ENCODE assay signal across 19 mouse cellular contexts in the genomic region with DNA sequence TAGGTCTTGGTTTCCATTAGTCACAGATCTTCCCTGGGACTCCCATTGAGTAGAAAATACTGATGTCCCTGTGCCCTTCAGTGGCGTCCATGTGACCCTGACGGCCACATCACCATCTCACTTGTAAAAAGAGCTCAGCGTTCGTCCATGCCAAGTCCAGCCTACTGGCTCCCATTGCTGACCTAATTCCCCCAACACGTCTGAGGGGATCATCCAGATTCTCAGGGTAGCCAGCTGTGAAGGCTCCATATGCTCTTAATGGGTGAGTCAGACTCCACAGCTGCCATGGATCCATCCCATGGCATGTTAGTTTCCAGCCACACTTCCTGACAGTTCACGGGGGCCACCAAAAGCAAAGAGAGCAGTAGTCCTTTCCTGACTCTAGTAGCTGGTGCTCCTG. TPM values are rescaled to one million over a fixed set of nuclear protein-coding genes. Genes with fewer than 3 reads are reported as not detected.
DNase-seq lines count a peak whose midpoint lies in the region; ATAC-seq and TF ChIP-seq lines count a peak whose summit lies in the region.
"Had no signal": no experiment of that assay in that cellular context is flagged by ENCODE, and none has a peak within 500 bp of the region (broad histone marks: within the 10 kb centered on the region; RNA-seq: fewer than 3 reads in every experiment).

No protein-coding gene starts in this region.

- peak; percentile 7 for DNase-seq in lung, adult 2 months
- DNase-seq in lung, postnatal 14 days, result no peak
- peak; percentile 35 for DNase-seq in gastrocnemius, postnatal 10 days
- peak; percentile 21 to 57 for DNase-seq in heart, postnatal 14 days
- DNase-seq in retina, postnatal 7 days (ENCODE audit: low read depth, low spot score), result peak; percentile 11
- no peak for DNase-seq in right cerebral cortex, adult 2 months (ENCODE audit: low spot score in 2 of 2)
- DNase-seq: cerebellum, adult 18-20 months; kidney, adult 8-10 months; layer of hippocampus, postnatal 36 days; left cerebral cortex, postnatal 4 days; right cerebral cortex, postnatal 4 days; thymus, adult 2 months had no signal

- intact Hi-C loops in heart, postnatal 14 days (cut with DNase I), result no loop called here

- no peak overlapping the region for H3K4me3 ChIP-seq in lung, adult 2 months (replicated peaks; ENCODE audit: extremely low read depth, low read depth, low read length)
- H3K4me3 ChIP-seq: embryonic facial prominence, embryonic 13.5 days; heart, embryonic 15.5 days; liver, embryonic 12.5 days; midbrain, embryonic 13.5 days had no signal

- TF ChIP-seq POLR2A in lung, adult 2 months (IDR thresholded peaks at IDR 0.05; ENCODE audit: borderline replicate concordance, extremely low read depth, low read depth, low read length), result no peak

- 65% methylated on average over 6 of the region's 6 CpGs for WGBS in lung, adult 2 months

- no peak for ATAC-seq in inflammation-experienced regulatory T-cells, adult 6 months
- ATAC-seq: hindbrain, postnatal 0 days; liver, embryonic 12.5 days; midbrain, embryonic 13.5 days had no signal

- H3K4me1 ChIP-seq in lung, adult 2 months (ENCODE audit: control insufficient read depth, insufficient read depth, low read length), result no peaks in the 10 kb centered on the region
- H3K4me1 ChIP-seq: heart, embryonic 15.5 days; liver, embryonic 12.5 days; midbrain, embryonic 13.5 days had no signal

- no peak for TF ChIP-seq CTCF in lung, adult 2 months (IDR thresholded peaks at IDR 0.05; ENCODE audit: insufficient read depth, low read length)

RNA-seq across cellular contexts. Expression of a gene that starts 33.0 kb away (rescaled TPM):
- 16.5 and 17.0 TPM in 2 replicates for polyA plus RNA-seq in lung, adult 2 months (2012; rRNA removed)
- 100 to 1,000 TPM; 149 to 184 TPM for total RNA-seq in gastrocnemius, postnatal 10 days (2021)
- total RNA-seq in heart, postnatal 14 days (2021), result 10 to 100 TPM; 45.6 to 58.2 TPM
- polyA plus RNA-seq in inflammation-experienced regulatory T-cells, adult 6 months (2017; shearing (Covaris generic)), result not detected
- polyA plus RNA-seq: macrophage had no signal

Comparison
In these comparisons a context has a peak if more than half of its experiments do, and no peak if none do; other contexts are left out.
1. DNase-seq: peak in lung, adult 2 months (single experiment), gastrocnemius, postnatal 10 days (single experiment), heart, postnatal 14 days (2 of 2) and retina, postnatal 7 days (single experiment); none in lung, postnatal 14 days (single experiment) and right cerebral cortex, adult 2 months (0 of 2).